ENCODE assay signal across 15 mouse cellular contexts in the genomic region with DNA sequence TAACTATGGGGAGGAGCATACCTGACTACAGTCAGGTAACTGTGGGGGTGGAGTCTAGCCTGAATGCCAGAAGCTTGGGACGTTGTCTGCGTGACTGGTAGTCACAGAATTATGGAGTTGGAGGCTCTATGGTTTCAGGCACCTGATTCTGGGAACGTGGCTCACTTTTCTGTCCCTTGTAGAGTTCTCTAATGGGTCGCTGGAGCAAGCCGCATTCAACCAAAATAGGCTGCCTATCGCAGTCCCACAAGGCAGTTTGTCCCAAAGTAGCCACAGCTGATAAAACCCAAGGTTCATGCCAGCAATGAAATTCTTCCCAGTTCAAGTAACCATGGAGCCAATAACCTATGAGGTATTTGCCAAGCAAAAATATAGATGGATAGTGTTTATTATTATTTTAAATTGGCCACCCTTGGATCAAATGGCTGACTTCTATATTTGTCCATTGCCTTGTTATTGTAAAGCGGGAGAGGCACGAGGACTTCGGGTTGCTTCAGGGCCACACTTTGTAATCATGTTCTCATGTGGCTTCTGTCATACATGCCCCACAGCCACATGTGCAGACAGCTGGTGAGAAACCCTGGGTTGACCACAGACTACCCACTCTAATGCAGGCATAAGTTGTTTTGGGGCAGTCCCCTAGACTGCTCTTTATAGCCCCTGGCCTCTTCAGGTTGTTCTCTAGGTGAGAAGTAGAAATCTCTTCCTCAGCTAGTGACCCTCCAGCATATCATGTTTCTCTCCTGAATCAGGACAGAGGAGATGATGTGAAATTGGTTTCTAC.
"Had no signal": no experiment of that assay in that cellular context is flagged by ENCODE, and none has a peak within 500 bp of the region (broad histone marks: within the 10 kb centered on the region; RNA-seq: fewer than 3 reads in every experiment).

No protein-coding gene starts in this region.

- H3K9ac ChIP-seq: limb, embryonic 13.5 days; liver, embryonic 12.5 days; liver, embryonic 15.5 days; lung, embryonic 15.5 days had no signal

- H3K36me3 ChIP-seq: limb, embryonic 13.5 days; liver, embryonic 12.5 days; liver, embryonic 15.5 days; lung, embryonic 15.5 days had no signal

- DNase-seq: kidney, postnatal 14 days; kidney, postnatal 4 days; liver; lung, adult 18-20 months; lung, postnatal 14 days; lung, postnatal 4 days; midbrain, embryonic 14.5 days; thymus, adult 18-20 months; thymus, postnatal 36 days had no signal

- H3K4me3 ChIP-seq: limb, embryonic 10.5 days; limb, embryonic 13.5 days; liver, embryonic 12.5 days; liver, embryonic 15.5 days; lung, embryonic 15.5 days had no signal

- H3K4me1 ChIP-seq: liver, embryonic 12.5 days; liver, embryonic 15.5 days had no signal

- H3K27me3 ChIP-seq: limb, embryonic 13.5 days; liver, embryonic 12.5 days; liver, embryonic 15.5 days; lung, embryonic 15.5 days had no signal

- ATAC-seq: liver, embryonic 12.5 days had no signal

- H3K27ac ChIP-seq: limb, embryonic 13.5 days; liver, embryonic 12.5 days; liver, embryonic 15.5 days had no signal

- H3K9me3 ChIP-seq: limb, embryonic 10.5 days; liver, embryonic 15.5 days; lung, embryonic 15.5 days had no signal

- H3K4me2 ChIP-seq: limb, embryonic 13.5 days; liver, embryonic 12.5 days; liver, embryonic 15.5 days; lung, embryonic 15.5 days; midbrain, embryonic 11.5 days had no signal
